Mouse (Mus musculus) lung, adult 2 months (tissue): ENCODE measurements around the gene Stab2.

Source experiments
- CTCF ChIP-seq: fragments of 200-500 bp; IDR thresholded peaks from 2 replicates; pipeline ENCODE4 v1.5.1; 2011; ENCODE audit warnings: mild to moderate bottlenecking, low read length, control low read depth; ENCODE audit not compliant: insufficient read depth
- POLR2A ChIP-seq: fragments of 200-500 bp; IDR thresholded peaks from 2 replicates; pipeline ENCODE4 v1.6.1; 2011; ENCODE audit warnings: low read depth, mild to moderate bottlenecking, control low read depth, low read length, borderline replicate concordance; ENCODE audit errors: extremely low read depth

- TF ChIP-seq CTCF (no peak), POLR2A (no peak)
Measured at GRCm38 (mm10) chr10:86838827-86839226, 169.0 kb downstream of the Stab2 start.
